Mouse (Mus musculus): ENCODE results near the gene Fgfr2. TPM values are rescaled to one million over a fixed set of nuclear protein-coding genes. Genes with fewer than 3 reads are reported as not detected.

Gene Fgfr2
- polyA plus RNA-seq, 1 experiment from 2014 or later, result 92.0 TPM

DNA sequence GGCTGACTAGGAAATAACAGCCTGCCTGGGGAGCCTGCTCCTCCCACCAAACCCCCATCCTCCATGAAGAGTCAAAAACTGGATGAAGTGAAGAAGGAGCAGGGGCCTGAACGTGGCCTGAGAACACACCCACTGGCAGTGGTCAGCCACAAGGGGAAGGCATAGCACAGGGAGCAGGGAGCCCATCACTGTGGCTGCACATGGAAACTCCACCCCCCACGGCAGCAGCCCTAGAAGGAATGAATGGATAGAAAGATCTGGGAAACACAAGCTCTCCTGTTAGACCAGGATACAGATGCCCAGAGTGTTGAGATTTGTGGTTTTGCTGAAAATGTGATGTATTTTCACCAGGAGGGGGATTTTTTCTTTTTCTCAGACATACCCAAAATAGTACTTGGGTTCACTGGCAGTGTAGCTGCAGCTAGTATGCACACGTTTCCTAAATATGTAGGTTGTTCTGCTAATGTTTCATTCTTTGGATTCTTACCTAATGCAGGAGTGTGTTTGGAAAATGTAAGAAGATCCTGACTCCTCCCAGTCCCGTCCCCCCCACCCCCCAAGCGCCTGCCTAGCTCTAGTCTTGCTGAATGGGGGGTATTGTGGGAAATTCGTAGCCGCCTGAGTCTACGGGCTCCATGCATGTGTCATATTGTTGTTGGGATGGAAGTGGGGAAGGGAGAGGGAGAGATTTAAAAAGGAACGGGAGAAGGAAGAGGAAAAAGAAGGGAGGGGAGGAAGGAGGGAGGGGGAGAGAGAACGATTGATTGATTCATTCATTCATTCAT lies 749.4 kb downstream of the Fgfr2 start:
- no peaks in the 10 kb centered on the region for H3K9me3 ChIP-seq (ENCODE audit: control insufficient read depth, low read length)
- H3K9ac ChIP-seq (ENCODE audit: low read length), result no peak overlapping the region
- no peaks in the 10 kb centered on the region for H3K27me3 ChIP-seq (ENCODE audit: control insufficient read depth, insufficient read depth, low read length)
- H3K4me1 ChIP-seq (ENCODE audit: control insufficient read depth, insufficient read depth, low read length), result peaks cover 3% of the 10 kb centered on the region; the same call in 1 of the 2 replicates
- H3K4me2 ChIP-seq, result no peak overlapping the region
- no peak overlapping the region for H3K27ac ChIP-seq (ENCODE audit: low read depth, low read length)
- DNase-seq (ENCODE audit: low spot score, missing footprints), result peak; percentile 81
- 69% methylated on average over 10 of the region's 10 CpGs for WGBS
- H3K4me3 ChIP-seq (ENCODE audit: low read depth, low read length), result no peak overlapping the region
- ATAC-seq (ENCODE audit: low FRiP score), result no peak
- H3K36me3 ChIP-seq (ENCODE audit: control insufficient read depth, insufficient read depth, low read length), result no peaks in the 10 kb centered on the region

DNA sequence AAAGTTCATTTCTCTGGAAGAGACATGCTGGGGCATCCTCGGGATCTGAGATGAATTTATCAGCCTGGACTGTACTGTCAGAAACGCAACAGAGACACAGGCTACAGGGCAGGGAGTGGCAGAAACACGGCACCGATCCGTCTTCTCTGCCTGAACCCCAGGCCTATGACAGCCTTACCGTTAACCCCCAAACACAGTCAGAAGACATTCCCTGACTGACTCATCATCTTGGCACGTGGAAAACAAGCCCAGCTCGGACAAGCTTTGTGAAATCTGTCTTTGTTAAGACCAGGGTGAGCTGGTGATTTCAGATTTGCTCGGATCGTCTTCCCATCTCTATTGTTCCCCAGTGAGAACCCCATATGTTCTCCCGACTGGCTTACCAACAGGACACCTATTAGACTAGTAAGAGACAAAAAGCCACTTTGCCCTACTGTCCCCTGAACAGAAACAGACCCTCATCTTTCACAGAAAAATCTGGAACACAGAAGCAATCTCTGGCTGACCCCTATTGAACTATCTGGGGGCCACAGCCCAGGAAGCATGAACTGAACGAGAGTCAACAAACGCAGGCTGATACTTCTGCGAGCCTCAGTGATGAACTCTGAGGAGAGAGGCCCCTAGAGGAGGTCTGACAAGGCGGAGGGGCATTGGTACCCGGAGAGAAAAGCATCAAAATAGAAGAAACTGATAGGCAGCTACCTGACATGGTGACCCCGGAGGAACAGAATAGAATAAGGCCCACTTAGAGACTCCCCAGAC lies 750.2 kb downstream of the Fgfr2 start:
- H3K9ac ChIP-seq (ENCODE audit: low read length), result 0 out of 2 replicates have a peak overlapping the region, but pooled peaks have one; percentile 1
- H3K36me3 ChIP-seq (ENCODE audit: control insufficient read depth, insufficient read depth, low read length), result no peaks in the 10 kb centered on the region
- H3K27me3 ChIP-seq (ENCODE audit: control insufficient read depth, insufficient read depth, low read length), result no peaks in the 10 kb centered on the region
- ATAC-seq (ENCODE audit: low FRiP score) (no peak), DNase-seq (ENCODE audit: low spot score, missing footprints) (peak; percentile 88)
- H3K4me2 ChIP-seq, result no peak overlapping the region
- H3K9me3 ChIP-seq (ENCODE audit: control insufficient read depth, low read length), result no peaks in the 10 kb centered on the region
- peaks cover 3% of the 10 kb centered on the region; the same call in 1 of the 2 replicates for H3K4me1 ChIP-seq (ENCODE audit: control insufficient read depth, insufficient read depth, low read length)
- WGBS, result 50% methylated on average over 17 of the region's 17 CpGs
- H3K27ac ChIP-seq (ENCODE audit: low read depth, low read length), result no peak overlapping the region; the same call in 1 of the 2 replicates
- H3K4me3 ChIP-seq (ENCODE audit: low read depth, low read length), result no peak overlapping the region

DNA sequence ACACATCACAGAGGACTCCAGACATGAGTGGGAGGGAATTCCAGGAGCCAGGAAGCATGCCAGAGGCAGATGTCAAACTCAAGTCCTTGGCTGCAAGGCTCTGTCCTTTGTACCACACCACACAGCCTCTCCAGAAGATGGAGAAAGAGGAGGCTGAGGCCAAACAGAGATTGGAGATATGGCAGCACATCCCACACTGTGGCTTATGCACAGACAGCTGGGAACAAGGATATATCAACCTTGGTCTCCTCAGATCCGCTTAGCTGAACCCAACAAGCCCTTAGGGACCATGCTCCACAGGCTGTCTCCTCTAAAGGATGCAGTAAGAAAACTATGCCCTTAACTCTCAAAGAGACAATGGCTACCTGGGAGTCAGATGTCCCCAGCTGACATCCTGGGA lies 751.3 kb downstream of the Fgfr2 start:
- DNase-seq (ENCODE audit: low spot score, missing footprints), result no peak
- H3K9me3 ChIP-seq (ENCODE audit: control insufficient read depth, low read length), result no peaks in the 10 kb centered on the region
- no peak overlapping the region for H3K9ac ChIP-seq (ENCODE audit: low read length)
- H3K27ac ChIP-seq (ENCODE audit: low read depth, low read length), result no peak overlapping the region
- peaks cover 3% of the 10 kb centered on the region; the same call in 1 of the 2 replicates for H3K4me1 ChIP-seq (ENCODE audit: control insufficient read depth, insufficient read depth, low read length)
- no peak overlapping the region for H3K4me3 ChIP-seq (ENCODE audit: low read depth, low read length)
- ATAC-seq (ENCODE audit: low FRiP score), result no peak
- no peaks in the 10 kb centered on the region for H3K36me3 ChIP-seq (ENCODE audit: control insufficient read depth, insufficient read depth, low read length)
- WGBS, result 83% methylated on average over 1 of the region's 1 CpGs
- H3K27me3 ChIP-seq (ENCODE audit: control insufficient read depth, insufficient read depth, low read length), result no peaks in the 10 kb centered on the region
- no peak overlapping the region for H3K4me2 ChIP-seq

DNA sequence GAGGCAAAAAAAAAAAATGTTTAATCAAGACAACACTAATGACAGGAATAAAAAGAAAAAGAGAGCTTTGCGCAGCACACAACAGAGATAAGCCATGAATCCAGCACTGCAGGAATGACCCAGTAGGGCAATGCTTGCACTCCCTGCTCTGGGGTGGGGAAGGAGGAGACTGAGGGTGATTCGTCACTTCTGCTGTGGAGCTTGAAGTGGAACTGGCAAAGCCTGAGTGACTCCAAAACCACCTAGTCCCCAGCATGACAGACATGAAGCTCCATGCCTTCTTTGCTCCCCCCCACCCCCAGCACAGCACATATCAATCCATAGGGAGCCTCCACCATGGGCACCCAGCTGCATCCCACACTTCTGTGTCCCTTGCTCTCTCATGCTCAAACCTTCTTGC lies 753.4 kb downstream of the Fgfr2 start:
- H3K4me3 ChIP-seq (ENCODE audit: low read depth, low read length), result no peak overlapping the region
- 81% methylated on average over 2 of the region's 2 CpGs for WGBS
- H3K9me3 ChIP-seq (ENCODE audit: control insufficient read depth, low read length), result no peaks in the 10 kb centered on the region
- ATAC-seq (ENCODE audit: low FRiP score), result no peak
- no peaks in the 10 kb centered on the region for H3K36me3 ChIP-seq (ENCODE audit: control insufficient read depth, insufficient read depth, low read length)
- no peak overlapping the region for H3K9ac ChIP-seq (ENCODE audit: low read length)
- no peaks in the 10 kb centered on the region for H3K27me3 ChIP-seq (ENCODE audit: control insufficient read depth, insufficient read depth, low read length)
- DNase-seq (ENCODE audit: low spot score, missing footprints), result no peak
- H3K27ac ChIP-seq (ENCODE audit: low read depth, low read length), result no peak overlapping the region
- H3K4me2 ChIP-seq, result no peak overlapping the region
- H3K4me1 ChIP-seq (ENCODE audit: control insufficient read depth, insufficient read depth, low read length), result peaks cover 3% of the 10 kb centered on the region; the same call in 1 of the 2 replicates

DNA sequence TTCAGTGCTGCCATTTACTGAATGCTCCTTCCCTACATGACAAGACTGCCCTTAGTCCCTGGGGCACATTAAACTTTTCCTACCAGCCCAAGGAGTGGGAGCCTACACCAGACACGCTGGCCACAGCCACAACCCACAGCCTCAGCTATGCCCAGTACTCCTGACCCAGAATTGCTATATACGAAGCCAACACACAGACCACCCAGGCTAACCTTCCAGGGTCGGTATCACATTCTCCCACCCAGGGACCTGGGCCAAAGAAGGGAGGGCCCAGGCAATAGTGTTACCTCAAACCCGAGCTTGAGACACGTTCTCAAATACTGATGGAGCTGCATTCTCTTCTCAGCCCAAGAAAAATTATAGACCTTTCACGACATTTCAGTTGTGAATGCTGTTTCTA lies 754.3 kb downstream of the Fgfr2 start:
- H3K4me2 ChIP-seq, result no peak overlapping the region
- H3K27me3 ChIP-seq (ENCODE audit: control insufficient read depth, insufficient read depth, low read length), result no peaks in the 10 kb centered on the region
- ATAC-seq (ENCODE audit: low FRiP score), result no peak
- no peaks in the 10 kb centered on the region for H3K9me3 ChIP-seq (ENCODE audit: control insufficient read depth, low read length)
- no peaks in the 10 kb centered on the region for H3K36me3 ChIP-seq (ENCODE audit: control insufficient read depth, insufficient read depth, low read length)
- no peak overlapping the region for H3K27ac ChIP-seq (ENCODE audit: low read depth, low read length)
- no peak for DNase-seq (ENCODE audit: low spot score, missing footprints)
- no peak overlapping the region for H3K4me3 ChIP-seq (ENCODE audit: low read depth, low read length)
- H3K4me1 ChIP-seq (ENCODE audit: control insufficient read depth, insufficient read depth, low read length), result peaks cover 3% of the 10 kb centered on the region; the same call in 1 of the 2 replicates
- no peak overlapping the region for H3K9ac ChIP-seq (ENCODE audit: low read length)
- 87% methylated on average over 6 of the region's 6 CpGs for WGBS

DNA sequence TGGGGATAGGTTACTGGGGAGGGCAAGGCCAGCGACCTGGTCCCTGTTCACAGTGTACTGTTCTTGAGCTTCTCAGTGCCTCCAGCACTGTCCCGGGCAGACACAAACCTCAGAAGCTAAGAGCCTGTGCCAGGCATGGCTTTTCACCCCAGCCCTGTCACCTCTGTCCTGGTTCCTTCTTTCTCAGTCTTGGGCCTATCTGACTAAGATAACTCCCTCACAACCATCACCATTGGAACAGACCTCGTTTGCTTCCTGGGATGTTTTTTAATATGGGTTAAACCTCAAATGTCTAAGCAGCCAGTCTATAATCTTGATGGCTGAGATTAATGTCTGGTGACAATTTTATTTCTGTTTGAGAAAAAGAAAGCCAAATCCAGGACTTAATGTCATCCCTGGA lies 755.8 kb downstream of the Fgfr2 start:
- H3K9ac ChIP-seq (ENCODE audit: low read length), result no peak overlapping the region

DNA sequence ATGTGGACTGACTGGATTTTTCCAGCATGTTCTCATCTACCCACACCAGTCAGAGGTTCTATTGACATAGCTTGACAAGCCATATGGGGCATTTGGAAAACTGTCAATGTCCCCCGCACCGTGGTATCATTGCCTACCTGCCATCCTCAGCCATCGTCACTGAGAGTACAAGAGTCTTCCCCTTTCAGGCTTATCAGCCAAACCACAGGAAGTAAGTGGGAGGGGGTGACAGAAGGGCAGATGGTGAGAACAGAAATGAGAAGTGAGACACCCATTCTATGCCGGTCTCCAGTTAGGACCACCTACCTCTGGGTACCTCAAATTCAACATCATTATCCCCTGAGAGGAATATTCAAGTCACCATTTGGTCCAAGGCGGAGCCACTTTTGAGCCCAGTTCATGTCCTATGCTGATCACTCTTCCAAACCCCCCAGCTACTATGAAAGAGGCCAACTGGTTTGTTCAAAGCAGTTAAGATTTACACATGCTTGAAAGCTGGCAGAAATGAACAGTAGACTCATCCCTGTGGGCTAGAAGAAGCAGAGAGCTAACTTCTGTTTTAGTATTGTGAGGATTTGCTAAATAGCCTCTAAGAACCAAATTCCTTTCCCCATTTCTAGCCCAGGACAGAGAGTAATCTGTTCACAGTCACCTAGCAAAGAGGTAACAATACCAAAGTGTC lies 757.3 kb downstream of the Fgfr2 start:
- H3K4me3 ChIP-seq (ENCODE audit: low read depth, low read length), result no peak overlapping the region
- no peaks in the 10 kb centered on the region for H3K9me3 ChIP-seq (ENCODE audit: control insufficient read depth, low read length)
- no peaks in the 10 kb centered on the region for H3K4me1 ChIP-seq (ENCODE audit: control insufficient read depth, insufficient read depth, low read length)
- H3K4me2 ChIP-seq, result no peak overlapping the region
- H3K27me3 ChIP-seq (ENCODE audit: control insufficient read depth, insufficient read depth, low read length), result no peaks in the 10 kb centered on the region
- DNase-seq (ENCODE audit: low spot score, missing footprints), result no peak
- H3K36me3 ChIP-seq (ENCODE audit: control insufficient read depth, insufficient read depth, low read length), result no peaks in the 10 kb centered on the region
- WGBS, result 94% methylated on average over 5 of the region's 5 CpGs
- no peak overlapping the region for H3K9ac ChIP-seq (ENCODE audit: low read length)
- H3K27ac ChIP-seq (ENCODE audit: low read depth, low read length), result no peak overlapping the region
- ATAC-seq (ENCODE audit: low FRiP score), result no peak

More for the DNA sequence above, 755.8 kb downstream of the Fgfr2 start:
- Histone ChIP-seq H3K27ac (ENCODE audit: low read depth, low read length) (no peak overlapping the region), H3K27me3 (ENCODE audit: control insufficient read depth, insufficient read depth, low read length) (no peaks in the 10 kb centered on the region), H3K4me3 (ENCODE audit: low read depth, low read length) (no peak overlapping the region), H3K4me2 (no peak overlapping the region), H3K36me3 (ENCODE audit: control insufficient read depth, insufficient read depth, low read length) (no peaks in the 10 kb centered on the region), H3K9me3 (ENCODE audit: control insufficient read depth, low read length) (no peaks in the 10 kb centered on the region), H3K4me1 (ENCODE audit: control insufficient read depth, insufficient read depth, low read length) (no peaks in the 10 kb centered on the region)
- no peak for ATAC-seq (ENCODE audit: low FRiP score)
- no peak for DNase-seq (ENCODE audit: low spot score, missing footprints)
- WGBS, result 74% methylated on average over 3 of the region's 3 CpGs

DNA sequence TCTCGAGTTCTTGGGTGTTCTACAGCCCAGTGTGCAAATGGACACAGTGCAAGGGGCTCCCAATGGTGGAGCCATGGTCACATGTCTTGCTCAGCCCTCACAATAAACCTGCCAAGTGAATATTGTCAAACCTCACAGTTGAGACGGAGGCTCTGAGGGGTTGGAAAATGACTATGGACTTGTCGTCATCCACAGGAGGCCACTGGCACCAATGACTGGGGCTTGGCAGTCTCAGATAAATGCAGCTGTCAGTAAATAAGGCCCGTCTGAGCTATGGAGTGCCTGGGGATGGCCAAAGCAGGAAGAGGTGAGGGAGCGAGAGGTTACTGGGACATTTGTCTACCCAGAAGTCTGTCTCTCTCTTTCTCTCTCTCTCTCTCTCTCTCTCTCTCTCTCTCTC lies 758.0 kb downstream of the Fgfr2 start:
- H3K9me3 ChIP-seq (ENCODE audit: control insufficient read depth, low read length), result no peaks in the 10 kb centered on the region
- 85% methylated on average over 5 of the region's 5 CpGs for WGBS
- DNase-seq (ENCODE audit: low spot score, missing footprints), result no peak
- no peaks in the 10 kb centered on the region for H3K4me1 ChIP-seq (ENCODE audit: control insufficient read depth, insufficient read depth, low read length)
- H3K27ac ChIP-seq (ENCODE audit: low read depth, low read length), result no peak overlapping the region
- no peak overlapping the region for H3K4me3 ChIP-seq (ENCODE audit: low read depth, low read length)
- no peaks in the 10 kb centered on the region for H3K36me3 ChIP-seq (ENCODE audit: control insufficient read depth, insufficient read depth, low read length)
- H3K4me2 ChIP-seq, result no peak overlapping the region
- no peaks in the 10 kb centered on the region for H3K27me3 ChIP-seq (ENCODE audit: control insufficient read depth, insufficient read depth, low read length)
- no peak overlapping the region for H3K9ac ChIP-seq (ENCODE audit: low read length)
- ATAC-seq (ENCODE audit: low FRiP score), result no peak

DNA sequence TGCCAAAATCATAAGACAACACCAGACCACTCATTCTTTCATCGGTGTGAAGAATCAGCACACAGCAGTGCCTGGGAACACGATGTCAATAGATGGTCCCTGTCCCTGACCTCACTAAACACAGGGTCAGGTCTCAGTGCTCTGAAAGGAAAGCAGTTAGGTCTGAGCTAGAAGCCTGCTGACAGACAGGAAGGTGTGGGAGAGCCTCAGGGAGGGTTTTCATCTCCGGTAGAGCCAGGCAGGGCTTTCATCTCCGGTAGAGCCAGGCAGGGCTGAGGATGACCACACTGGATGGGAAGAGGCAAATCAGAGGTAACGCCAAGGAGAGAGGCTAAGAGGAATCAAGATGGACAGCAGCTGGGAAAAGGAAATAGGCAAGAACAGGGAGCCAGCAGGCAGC lies 758.6 kb downstream of the Fgfr2 start:
- Histone ChIP-seq H3K9ac (ENCODE audit: low read length) (no peak overlapping the region), H3K9me3 (ENCODE audit: control insufficient read depth, low read length) (no peaks in the 10 kb centered on the region), H3K36me3 (ENCODE audit: control insufficient read depth, insufficient read depth, low read length) (no peaks in the 10 kb centered on the region), H3K27ac (ENCODE audit: low read depth, low read length) (no peak overlapping the region), H3K4me2 (no peak overlapping the region), H3K4me1 (ENCODE audit: control insufficient read depth, insufficient read depth, low read length) (no peaks in the 10 kb centered on the region), H3K4me3 (ENCODE audit: low read depth, low read length) (no peak overlapping the region), H3K27me3 (ENCODE audit: control insufficient read depth, insufficient read depth, low read length) (no peaks in the 10 kb centered on the region)
- ATAC-seq (ENCODE audit: low FRiP score) (no peak), DNase-seq (ENCODE audit: low spot score, missing footprints) (no peak)
- WGBS, result 83% methylated on average over 5 of the region's 5 CpGs
